Mouse (Mus musculus) liver, embryonic 12.5 days (tissue): ENCODE data around the gene Ankrd27. TPM values are rescaled to one million over a fixed set of nuclear protein-coding genes. Genes with fewer than 3 reads are reported as not detected.

Experiments used
- ATAC-seq: fragments of 200-750 bp; cut with Nextera tagmentation; 2 replicates; pipeline ENCODE4 v1.8.0; 2017; ENCODE audit warnings: moderate number of reproducible peaks, mild to moderate bottlenecking, moderate library complexity
- H3K27ac ChIP-seq: fragments of 300-500 bp; sonication (generic); 2 replicates; pipeline ENCODE4 v1.5.1; 2016; ENCODE audit warnings: mild to moderate bottlenecking
- H3K27me3 ChIP-seq: fragments of 300-500 bp; sonication (generic); replicated peaks from 2 replicates; pipeline ENCODE4 v1.6.1; 2016; ENCODE audit warnings: mild to moderate bottlenecking, moderate library complexity
- H3K36me3 ChIP-seq: fragments of 300-500 bp; sonication (generic); 2 replicates; pipeline ENCODE4 v1.6.1; 2016; ENCODE audit warnings: mild to moderate bottlenecking, moderate library complexity
- H3K4me1 ChIP-seq: fragments of 300-500 bp; sonication (generic); 2 replicates; pipeline ENCODE4 v1.6.1; 2016
- H3K4me2 ChIP-seq: fragments of 300-500 bp; sonication (generic); 2 replicates; pipeline ENCODE4 v1.6.1; 2016; ENCODE audit warnings: mild to moderate bottlenecking, moderate library complexity
- H3K4me3 ChIP-seq: fragments of 300-500 bp; sonication (generic); 2 replicates; pipeline ENCODE4 v1.5.1; 2016; ENCODE audit warnings: mild to moderate bottlenecking, moderate library complexity
- H3K9ac ChIP-seq: fragments of 300-500 bp; sonication (generic); 2 replicates; pipeline ENCODE4 v1.6.1; 2016; ENCODE audit warnings: mild to moderate bottlenecking, moderate library complexity
- H3K9me3 ChIP-seq: fragments of 300-500 bp; sonication (generic); replicated peaks from 2 replicates; pipeline ENCODE4 v1.6.1; 2016; ENCODE audit warnings: mild to moderate bottlenecking, moderate library complexity
- WGBS: fragments of 180-500 bp; shearing (Covaris S2); methylation state at CpG from one replicate; pipeline ENCODE4 v1.1.7; 2016; ENCODE audit not compliant: insufficient replicate concordance; 5-methylcytosine and 5-hydroxymethylcytosine counted together
- polyA plus RNA-seq: library from polyadenylated mRNA; unstranded; fragments of >200 nt; fragmentation: Nextera tagmentation; extraction: Ambion mirVana; gene quantifications from 2 replicates; pipeline ENCODE4 v1.2.1, GENCODE M21; 2016

The Ankrd27 gene
- polyA plus RNA-seq, 1 experiment from 2014 or later: 45.5 TPM

DNA sequence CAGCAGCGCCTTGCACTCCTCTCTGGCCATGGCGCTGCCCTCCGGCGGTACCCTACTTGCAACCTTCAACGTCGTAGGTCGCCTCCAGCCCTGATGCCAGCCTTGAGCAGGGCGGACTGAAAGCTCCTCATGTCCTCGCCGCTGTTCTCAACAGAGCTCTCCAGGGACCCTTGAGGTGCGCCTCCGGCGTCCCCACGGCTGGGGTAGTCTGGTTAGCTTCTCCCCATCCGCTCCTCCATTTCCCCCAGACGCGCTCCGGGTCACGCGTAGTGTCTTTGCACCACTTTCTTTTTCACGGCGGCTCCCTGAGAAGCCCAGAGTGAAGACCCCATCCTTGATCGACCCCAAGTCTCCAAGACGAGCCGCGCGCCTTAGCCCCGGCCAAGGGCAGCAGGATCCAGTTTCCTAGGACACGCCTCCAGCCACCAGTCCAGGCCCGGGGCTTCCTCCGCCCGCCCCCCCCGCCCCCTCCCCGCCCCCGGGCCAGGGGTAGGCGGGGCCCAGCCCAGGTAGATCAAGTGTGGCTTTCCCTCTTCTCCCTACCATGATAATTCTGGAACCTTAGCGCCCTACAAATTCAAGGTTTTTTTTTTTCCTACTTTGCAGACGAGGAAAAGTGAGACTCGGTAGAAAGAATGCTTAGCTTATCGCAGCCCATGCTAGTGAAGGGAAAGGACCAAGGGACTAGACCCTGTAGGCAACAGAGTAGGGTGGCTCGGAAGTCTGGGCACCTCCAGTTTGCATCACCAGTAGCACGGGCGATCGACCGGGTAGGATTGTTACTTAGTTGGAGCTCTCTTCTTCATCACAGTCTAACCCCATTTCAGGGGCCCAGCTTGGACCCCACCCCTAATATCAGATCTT lies 621 bp upstream of the Ankrd27 start, which contains the start of gene Rgs9bp:
Gene Rgs9bp, minus strand, starts transcription at position 392 of the 864 bp plus-strand sequence.
- Histone ChIP-seq H3K27ac (peak within 1 kb of the TSS; percentile 86), H3K9me3 (no peaks in the 10 kb centered on the region), H3K27me3 (peaks cover 48% of the 10 kb centered on the region), H3K36me3 (no peaks in the 10 kb centered on the region), H3K4me1 (peaks cover 56% of the 10 kb centered on the region), H3K9ac (peak within 1 kb of the TSS; percentile 91), H3K4me2 (peak within 1 kb of the TSS; percentile 99), H3K4me3 (peak within 1 kb of the TSS; percentile 96)
- under 1% methylated on average over 45 of the region's 45 CpGs for WGBS
- ATAC-seq: peak; percentile 30

DNA sequence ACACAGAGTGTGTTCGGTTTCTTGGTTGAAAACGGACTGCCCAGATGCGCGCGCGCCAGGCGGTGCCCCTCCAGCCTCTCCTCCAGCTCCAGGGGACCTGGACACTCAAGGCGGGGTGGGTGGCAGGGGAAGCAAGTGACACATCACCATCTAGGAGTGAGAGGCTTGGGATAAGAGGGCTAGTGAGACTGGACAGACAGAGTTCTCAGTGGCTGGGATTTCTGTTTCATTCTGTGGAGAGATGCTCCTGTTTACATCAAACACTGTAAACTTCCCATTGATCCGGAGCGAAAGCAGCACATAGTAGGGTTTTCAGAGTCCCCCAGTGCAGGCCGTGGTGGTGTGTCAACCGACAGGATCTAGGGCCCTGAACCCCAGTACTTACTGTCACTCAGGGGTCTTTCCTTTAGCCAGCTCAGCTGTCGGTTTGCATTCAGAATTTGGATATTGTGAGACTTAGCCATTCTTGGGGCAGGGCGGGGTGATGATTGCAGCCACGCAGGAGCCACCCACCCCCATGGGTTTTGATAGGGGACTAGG lies 932 bp downstream of the Ankrd27 start:
- Histone ChIP-seq H3K4me3 (peak overlapping the region; percentile 96), H3K36me3 (peaks cover 14% of the 10 kb centered on the region), H3K4me1 (peaks cover 61% of the 10 kb centered on the region), H3K4me2 (peak overlapping the region; percentile 99), H3K27me3 (peaks cover 34% of the 10 kb centered on the region), H3K9ac (peak overlapping the region; percentile 91), H3K9me3 (no peaks in the 10 kb centered on the region), H3K27ac (peak overlapping the region; percentile 86)
- no peak for ATAC-seq
- 9% methylated on average over 15 of the region's 15 CpGs for WGBS

DNA sequence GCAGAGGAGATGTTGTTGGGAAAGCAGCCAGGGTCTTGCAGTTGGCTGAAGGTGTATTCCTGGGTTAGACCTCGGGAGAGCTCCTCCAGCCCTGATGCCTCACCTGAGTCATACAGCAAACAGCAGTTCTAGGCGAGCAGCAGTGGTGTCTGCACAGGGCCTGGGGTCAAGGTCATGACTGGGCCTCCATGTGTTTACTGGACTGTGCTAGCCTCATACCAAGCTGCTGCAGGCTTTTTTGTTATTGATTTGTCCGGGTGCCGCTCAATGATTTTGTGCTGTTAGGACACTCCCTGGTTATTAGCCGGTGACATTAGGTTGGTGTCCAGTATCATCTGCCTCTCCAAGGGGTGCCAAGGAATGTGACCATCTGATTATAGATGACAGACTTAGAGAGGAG lies 1.7 kb downstream of the Ankrd27 start:
- H3K4me2 ChIP-seq: peak overlapping the region; percentile 99
- peaks cover 21% of the 10 kb centered on the region for H3K36me3 ChIP-seq
- 42% methylated on average over 5 of the region's 5 CpGs for WGBS
- peaks cover 28% of the 10 kb centered on the region for H3K27me3 ChIP-seq
- H3K27ac ChIP-seq: peak overlapping the region; percentile 86
- H3K9ac ChIP-seq: peak overlapping the region; percentile 91
- no peak for ATAC-seq
- H3K4me3 ChIP-seq: peak overlapping the region; percentile 96
- no peaks in the 10 kb centered on the region for H3K9me3 ChIP-seq
- peaks cover 61% of the 10 kb centered on the region for H3K4me1 ChIP-seq

DNA sequence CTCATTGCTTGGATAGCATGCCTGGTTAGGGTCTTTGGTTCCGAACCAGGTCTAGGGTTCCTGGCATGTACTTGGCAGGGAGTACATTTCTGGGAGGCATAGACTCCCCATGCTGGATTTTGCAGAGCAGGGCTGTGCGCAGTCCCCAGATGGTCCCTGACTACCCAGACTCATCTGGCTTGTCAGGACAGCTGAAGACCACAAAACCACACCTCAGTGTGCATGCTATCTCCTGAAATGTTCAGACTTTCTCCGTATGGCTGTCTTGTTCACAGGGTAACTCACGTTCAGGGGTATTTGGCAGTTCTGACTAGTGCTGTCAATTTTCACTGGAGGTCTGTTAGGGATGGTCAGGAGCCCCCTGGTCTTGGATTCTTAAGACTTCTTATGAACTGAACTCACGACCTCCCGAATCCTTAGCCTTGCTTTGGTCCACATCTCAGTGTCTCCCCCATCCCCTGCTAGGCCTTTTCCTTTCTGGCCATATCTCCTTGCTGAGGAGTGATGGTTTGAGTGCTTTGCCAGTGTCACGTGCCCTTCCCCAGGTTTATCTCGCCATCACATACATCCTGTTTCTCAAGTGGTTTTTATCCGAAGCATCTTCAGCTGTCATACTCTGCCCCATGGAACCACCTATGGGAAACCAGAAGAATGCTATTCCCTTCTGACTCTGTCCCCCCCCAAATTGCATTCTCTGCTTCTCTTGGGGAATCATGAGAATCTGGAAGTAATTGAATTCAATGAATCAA lies 2.8 kb downstream of the Ankrd27 start:
- ATAC-seq: peak; percentile 13
- H3K4me2 ChIP-seq: peak overlapping the region; percentile 99
- peak overlapping the region; percentile 86 for H3K27ac ChIP-seq
- H3K27me3 ChIP-seq: peaks cover 17% of the 10 kb centered on the region
- WGBS: 21% methylated on average over 9 of the region's 9 CpGs
- peak overlapping the region; percentile 96; the same call in 1 of the 2 replicates for H3K4me3 ChIP-seq
- peak overlapping the region; percentile 35; the same call in 1 of the 2 replicates for H3K9ac ChIP-seq
- peaks cover 33% of the 10 kb centered on the region for H3K36me3 ChIP-seq
- peaks cover 61% of the 10 kb centered on the region for H3K4me1 ChIP-seq
- H3K9me3 ChIP-seq: no peaks in the 10 kb centered on the region

DNA sequence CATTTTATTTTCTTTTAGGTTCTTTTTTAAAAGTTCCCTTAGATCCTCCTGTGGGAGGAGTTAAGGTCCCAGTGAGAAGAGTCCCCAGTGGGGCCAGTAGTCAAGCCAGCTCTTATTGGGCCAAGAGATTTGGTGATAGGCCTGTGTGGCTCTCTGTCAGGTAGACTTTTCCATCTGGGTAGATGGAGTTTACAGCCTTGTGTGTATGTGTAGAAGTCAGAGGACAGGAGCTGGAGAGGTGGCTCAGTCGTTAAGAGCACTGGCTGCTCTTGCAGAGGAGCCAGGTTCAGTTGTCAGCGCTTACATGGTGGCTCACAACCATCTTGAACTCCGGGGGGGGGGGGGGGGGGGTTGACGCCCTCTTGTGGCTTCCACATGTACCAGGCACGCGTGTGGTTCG lies 3.4 kb downstream of the Ankrd27 start:
- Histone ChIP-seq H3K4me2 (peak overlapping the region; percentile 99), H3K9ac (peak overlapping the region; percentile 35; the same call in 1 of the 2 replicates), H3K27ac (peak overlapping the region; percentile 86; the same call in 1 of the 2 replicates), H3K4me1 (peaks cover 54% of the 10 kb centered on the region), H3K9me3 (no peaks in the 10 kb centered on the region), H3K4me3 (no peak overlapping the region), H3K36me3 (peaks cover 38% of the 10 kb centered on the region), H3K27me3 (peaks cover 10% of the 10 kb centered on the region)
- WGBS: 35% methylated on average over 7 of the region's 7 CpGs
- no peak for ATAC-seq

DNA sequence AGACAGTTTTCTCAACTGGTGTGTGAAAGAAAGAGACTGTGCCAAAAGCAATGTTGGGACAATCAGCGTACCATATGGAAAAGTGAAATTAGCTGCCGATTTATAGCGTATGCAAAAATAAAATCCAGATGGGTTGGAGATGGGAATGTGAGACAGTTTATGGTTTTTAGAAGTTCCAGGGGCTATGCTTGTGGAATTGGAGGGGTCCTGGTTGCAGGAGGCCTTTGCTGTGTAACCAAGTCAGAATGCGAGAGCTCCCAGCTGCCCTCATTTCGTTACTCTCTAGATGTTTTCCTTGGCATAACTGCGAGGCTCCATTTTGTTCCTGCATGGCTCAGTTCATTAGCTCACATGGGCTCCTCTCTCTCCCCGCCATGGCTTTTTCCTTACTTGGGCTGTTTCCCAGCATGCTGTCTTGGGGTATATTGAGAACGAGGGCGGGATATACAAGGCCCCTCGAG lies 4.7 kb downstream of the Ankrd27 start:
- ATAC-seq: no peak
- WGBS: 85% methylated on average over 10 of the region's 10 CpGs

DNA sequence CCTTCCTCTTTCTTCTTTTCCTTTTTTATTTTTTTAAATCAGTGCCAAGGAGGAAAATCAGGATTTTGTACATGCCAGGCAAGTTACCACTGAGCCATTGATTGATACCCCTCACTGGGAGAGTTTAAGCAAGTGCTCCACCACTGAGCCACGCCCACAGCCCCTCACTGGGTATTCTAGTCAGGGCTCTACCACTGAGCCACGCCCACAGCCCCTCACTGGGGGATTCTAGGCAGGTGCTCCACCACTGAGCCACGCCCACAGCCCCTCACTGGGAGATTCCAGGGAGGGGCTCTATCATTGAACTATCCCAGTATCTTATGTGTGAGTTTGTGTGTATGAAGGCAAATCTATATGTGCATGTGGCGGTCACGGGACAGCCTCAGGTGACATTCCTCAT lies 8.3 kb downstream of the Ankrd27 start:
- H3K36me3 ChIP-seq: peaks cover 85% of the 10 kb centered on the region
- WGBS: 77% methylated on average over 5 of the region's 5 CpGs
- ATAC-seq: no peak
- H3K9ac ChIP-seq: no peak overlapping the region
- H3K27ac ChIP-seq: no peak overlapping the region
- H3K27me3 ChIP-seq: no peaks in the 10 kb centered on the region
- peaks cover 19% of the 10 kb centered on the region for H3K4me1 ChIP-seq
- no peak overlapping the region for H3K4me3 ChIP-seq
- no peaks in the 10 kb centered on the region for H3K9me3 ChIP-seq
- H3K4me2 ChIP-seq: no peak overlapping the region

More for the DNA sequence above, 4.7 kb downstream of the Ankrd27 start:
- Histone ChIP-seq H3K9me3 (no peaks in the 10 kb centered on the region), H3K36me3 (peaks cover 51% of the 10 kb centered on the region), H3K27ac (no peak overlapping the region), H3K4me2 (no peak overlapping the region), H3K27me3 (no peaks in the 10 kb centered on the region), H3K4me3 (no peak overlapping the region), H3K4me1 (peaks cover 42% of the 10 kb centered on the region), H3K9ac (no peak overlapping the region)

DNA sequence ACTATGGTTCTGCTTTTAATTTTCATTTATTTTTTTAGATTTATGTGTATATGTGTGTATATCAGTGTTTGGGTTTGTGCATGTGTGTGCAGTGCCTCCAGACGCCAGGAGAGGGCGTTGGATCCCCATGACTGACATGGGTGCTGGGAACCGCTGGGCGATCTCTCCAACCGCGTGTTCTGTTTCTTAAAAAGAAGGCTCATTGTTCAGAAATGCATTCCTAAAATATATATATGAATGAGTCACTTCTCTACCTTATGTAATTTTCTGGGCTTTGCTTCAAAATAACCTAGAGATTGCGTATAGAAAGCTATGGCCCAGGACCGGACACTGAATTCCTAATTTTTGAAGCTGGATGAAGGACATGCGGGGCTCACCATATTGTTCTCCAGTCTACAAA lies 13.4 kb downstream of the Ankrd27 start:
- ATAC-seq: no peak
- 86% methylated on average over 9 of the region's 9 CpGs for WGBS

DNA sequence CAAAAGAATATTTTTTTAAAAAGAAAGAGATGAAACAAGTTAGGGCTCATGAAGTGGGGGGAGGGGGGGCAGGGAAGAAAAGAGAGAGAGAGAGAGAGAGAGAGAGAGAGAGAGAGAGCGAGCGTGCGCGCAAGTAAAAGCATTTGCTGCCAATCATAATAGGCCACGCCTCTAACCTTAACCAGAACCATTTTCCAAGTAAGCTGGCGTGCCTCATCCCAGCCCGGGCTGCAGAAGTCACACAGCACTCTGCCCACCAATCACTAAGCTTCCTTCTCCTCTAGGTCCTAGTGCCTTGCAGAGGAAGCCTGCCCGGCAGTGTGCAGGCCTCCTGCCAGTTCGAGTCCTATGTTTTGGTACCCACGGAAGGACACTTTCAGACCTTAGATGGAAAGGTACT lies 14.0 kb downstream of the Ankrd27 start:
- no peak for ATAC-seq

More for the DNA sequence above, 13.4 kb downstream of the Ankrd27 start:
- H3K4me3 ChIP-seq: no peak overlapping the region
- H3K27me3 ChIP-seq: no peaks in the 10 kb centered on the region
- peaks cover 98% of the 10 kb centered on the region for H3K36me3 ChIP-seq
- no peak overlapping the region for H3K27ac ChIP-seq
- no peaks in the 10 kb centered on the region for H3K9me3 ChIP-seq
- H3K4me1 ChIP-seq: peaks cover 27% of the 10 kb centered on the region
- H3K4me2 ChIP-seq: no peak overlapping the region
- no peak overlapping the region for H3K9ac ChIP-seq

DNA sequence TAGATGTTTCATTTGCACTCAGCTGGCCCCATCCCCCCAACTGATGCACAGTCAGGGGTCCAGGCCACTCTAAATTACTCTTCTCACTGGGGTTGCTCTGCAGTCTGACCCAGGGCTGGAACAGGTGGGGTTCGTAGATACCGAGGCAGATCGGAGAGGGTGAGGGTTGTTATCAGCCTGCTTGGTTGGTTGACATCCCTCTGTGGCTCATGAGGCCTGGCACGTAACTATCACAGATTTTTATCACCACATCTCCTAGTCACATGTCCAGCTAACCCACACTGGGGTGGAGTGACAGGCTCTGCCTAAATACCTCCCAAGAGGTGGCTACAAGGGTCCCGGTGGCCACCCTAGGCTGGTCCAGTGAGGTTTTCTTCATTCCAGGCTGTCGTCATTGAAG lies 15.1 kb downstream of the Ankrd27 start:
- no peak overlapping the region for H3K4me2 ChIP-seq
- peaks cover 95% of the 10 kb centered on the region for H3K36me3 ChIP-seq
- WGBS: 35% methylated on average over 6 of the region's 6 CpGs
- H3K9ac ChIP-seq: no peak overlapping the region
- peaks cover 27% of the 10 kb centered on the region for H3K4me1 ChIP-seq
- H3K4me3 ChIP-seq: no peak overlapping the region
- H3K27ac ChIP-seq: peak overlapping the region; percentile 29; the same call in 1 of the 2 replicates
- ATAC-seq: peak; percentile 83
- H3K27me3 ChIP-seq: no peaks in the 10 kb centered on the region
- H3K9me3 ChIP-seq: no peaks in the 10 kb centered on the region

More for the DNA sequence above, 14.0 kb downstream of the Ankrd27 start:
- 82% methylated on average over 10 of the region's 10 CpGs for WGBS
- no peaks in the 10 kb centered on the region for H3K9me3 ChIP-seq
- no peak overlapping the region for H3K4me3 ChIP-seq
- no peak overlapping the region for H3K9ac ChIP-seq
- no peak overlapping the region for H3K4me2 ChIP-seq
- H3K36me3 ChIP-seq: peaks cover 97% of the 10 kb centered on the region
- peaks cover 27% of the 10 kb centered on the region for H3K4me1 ChIP-seq
- no peak overlapping the region for H3K27ac ChIP-seq
- H3K27me3 ChIP-seq: no peaks in the 10 kb centered on the region

DNA sequence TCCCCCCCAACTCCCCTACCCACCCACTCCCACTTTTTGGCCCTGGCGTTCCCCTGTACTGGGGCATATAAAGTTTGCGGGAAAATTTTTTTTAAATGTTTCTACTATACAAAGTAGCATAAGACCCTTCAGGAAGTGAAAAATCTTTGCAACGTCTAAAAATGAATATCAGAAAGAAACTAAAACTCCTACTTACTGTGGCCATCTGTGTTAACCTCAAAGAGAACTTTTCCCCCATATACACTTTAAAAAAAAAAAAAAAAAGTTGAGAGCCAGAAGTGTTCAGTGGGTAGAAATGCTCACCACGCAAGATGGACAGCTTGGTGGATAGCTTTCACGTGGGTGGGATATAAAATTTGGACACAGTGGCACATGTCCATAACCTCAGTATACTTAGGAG lies 16.7 kb downstream of the Ankrd27 start:
- H3K9ac ChIP-seq: no peak overlapping the region
- 0 out of 2 replicates have a peak, but pooled peaks cover 1% of the 10 kb centered on the region for H3K9me3 ChIP-seq
- peaks cover 95% of the 10 kb centered on the region for H3K36me3 ChIP-seq
- peaks cover 27% of the 10 kb centered on the region for H3K4me1 ChIP-seq
- no peak overlapping the region for H3K4me2 ChIP-seq
- no peaks in the 10 kb centered on the region for H3K27me3 ChIP-seq
- 88% methylated on average over 5 of the region's 5 CpGs for WGBS
- ATAC-seq: no peak
- H3K27ac ChIP-seq: no peak overlapping the region
- no peak overlapping the region for H3K4me3 ChIP-seq
